Mouse (Mus musculus): ENCODE data around the gene Atxn1. TPM values are rescaled to one million over a fixed set of nuclear protein-coding genes. Genes with fewer than 3 reads are reported as not detected.

The Atxn1 gene
- total RNA-seq, 2 experiments from 2014 or later: 145 to 169 TPM

GRCm38 (mm10) chr13:45850181-45850974 is 114.4 kb downstream of the Atxn1 start:
- no peak for DNase-seq (ENCODE audit: low spot score in 2 of 2)
- intact Hi-C loops (cut with DNase I): no loop called here

- intact Hi-C loops (cut with DNase I): no loop called here
- DNase-seq (ENCODE audit: low spot score in 2 of 2): no peak
Measured at GRCm38 (mm10) chr13:45849145-45850023, 115.4 kb downstream of the Atxn1 start.

DNA sequence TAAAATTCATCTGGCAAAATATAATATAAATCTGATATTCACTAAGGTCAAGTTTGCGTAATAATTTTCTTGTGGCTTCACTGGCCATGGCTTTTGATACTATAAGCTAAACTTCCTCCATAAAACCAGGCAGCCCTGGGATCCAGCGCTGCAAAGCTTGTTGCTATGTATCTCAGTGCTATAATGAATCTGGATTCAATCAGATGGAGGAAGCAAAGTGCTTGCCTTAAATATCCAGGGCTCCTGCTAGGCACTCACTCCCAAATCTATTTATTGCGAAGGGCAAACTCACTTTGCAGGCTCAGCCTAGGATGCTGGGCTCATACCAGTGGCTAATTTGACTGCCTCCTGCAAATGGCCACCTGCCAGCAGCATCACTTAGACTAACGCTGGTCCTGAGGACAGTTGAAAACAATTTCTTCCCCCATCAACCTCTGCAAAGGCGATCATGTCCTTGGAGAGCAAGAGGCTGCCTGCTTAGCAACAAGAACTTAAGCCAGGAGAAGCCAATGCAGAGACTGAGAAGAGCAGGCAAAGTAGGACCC is 122.2 kb downstream of the Atxn1 start:
- intact Hi-C loops (cut with DNase I): no loop called here
- no peak for DNase-seq (ENCODE audit: low spot score in 2 of 2)

GRCm38 (mm10) chr13:45839901-45840300 is 124.9 kb downstream of the Atxn1 start:
- intact Hi-C loops (cut with DNase I): no loop called here
- DNase-seq (ENCODE audit: low spot score in 2 of 2): no peak

GRCm38 (mm10) chr13:45837609-45838220 is 127.1 kb downstream of the Atxn1 start:
- intact Hi-C loops (cut with DNase I): no loop called here
- DNase-seq (ENCODE audit: low spot score in 2 of 2): no peak

GRCm38 (mm10) chr13:45836377-45837054 is 128.3 kb downstream of the Atxn1 start:
- intact Hi-C loops (cut with DNase I): no loop called here
- no peak for DNase-seq (ENCODE audit: low spot score in 2 of 2)

DNA sequence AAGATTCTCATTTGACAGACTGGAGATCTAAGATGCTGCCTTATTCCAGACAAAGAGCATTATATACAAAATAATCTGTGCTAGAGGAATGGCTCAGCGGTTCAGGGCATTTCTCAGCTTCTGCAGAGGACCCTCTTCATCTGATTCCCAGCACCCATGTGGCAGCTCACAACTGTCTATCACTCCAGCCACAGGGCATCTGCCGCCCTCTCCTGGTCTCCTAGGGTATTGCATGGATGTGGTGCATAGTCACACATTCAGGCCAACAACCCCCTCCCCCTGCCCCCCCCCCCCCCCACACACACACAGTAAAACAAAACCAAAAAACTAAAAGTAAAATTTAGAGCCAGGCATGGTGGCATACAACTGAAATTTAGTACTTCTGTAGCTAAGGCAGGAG is 130.5 kb downstream of the Atxn1 start:
- intact Hi-C loops (cut with DNase I): no loop called here
- DNase-seq (ENCODE audit: low spot score in 2 of 2): no peak

- intact Hi-C loops (cut with DNase I): no loop called here
- DNase-seq (ENCODE audit: low spot score in 2 of 2): no peak
Measured at GRCm38 (mm10) chr13:45832695-45833350, 132.0 kb downstream of the Atxn1 start.

DNA sequence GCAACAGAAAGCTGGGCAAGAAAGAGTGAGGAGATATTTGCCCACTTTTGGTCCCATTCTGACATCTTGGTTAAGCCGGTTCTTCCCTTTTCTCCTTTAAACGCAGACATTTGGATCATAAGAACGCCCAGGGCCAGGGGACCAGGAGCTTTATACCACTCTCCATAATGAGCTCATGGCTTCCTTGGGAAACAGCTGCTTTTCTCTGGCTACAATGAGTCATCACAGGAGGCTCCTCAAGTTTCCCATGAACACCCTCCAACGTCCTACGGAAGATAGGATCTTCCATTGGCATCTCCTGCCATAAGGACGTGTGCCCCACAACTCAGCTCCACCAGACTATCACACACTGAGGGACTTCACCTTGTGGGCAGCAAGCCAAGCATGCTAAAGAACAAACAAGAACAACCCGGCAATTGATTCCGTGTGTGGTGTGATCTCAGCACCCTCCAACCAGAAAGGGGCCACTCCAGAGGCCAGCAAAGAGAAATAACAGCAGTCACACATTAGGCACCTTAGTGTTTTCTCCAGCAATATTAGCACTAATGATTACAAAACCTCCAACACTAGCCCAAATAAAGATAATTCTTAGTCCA is 135.4 kb downstream of the Atxn1 start:
- intact Hi-C loops (cut with DNase I): no loop called here
- no peak for DNase-seq (ENCODE audit: low spot score in 2 of 2)

DNA sequence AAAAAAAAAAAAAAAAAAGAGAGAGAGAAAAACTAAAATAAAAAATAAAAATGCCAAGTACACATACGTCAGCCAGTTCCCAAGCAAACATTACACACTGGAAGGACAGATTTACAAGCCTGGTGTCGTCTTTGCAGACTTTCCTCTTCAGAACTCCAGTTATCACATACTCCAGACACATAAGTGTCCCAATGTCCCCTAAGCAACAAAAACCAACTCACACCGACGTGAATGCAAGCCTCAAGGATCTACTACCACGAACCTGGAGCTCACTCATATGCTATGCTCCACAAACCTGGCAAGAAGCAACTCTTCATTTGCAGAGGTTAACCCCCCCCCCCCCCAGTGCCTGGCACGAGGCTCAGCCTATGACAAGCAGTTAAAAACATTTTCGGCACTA is 136.8 kb downstream of the Atxn1 start:
- intact Hi-C loops (cut with DNase I): no loop called here
- DNase-seq (ENCODE audit: low spot score in 2 of 2): no peak

DNA sequence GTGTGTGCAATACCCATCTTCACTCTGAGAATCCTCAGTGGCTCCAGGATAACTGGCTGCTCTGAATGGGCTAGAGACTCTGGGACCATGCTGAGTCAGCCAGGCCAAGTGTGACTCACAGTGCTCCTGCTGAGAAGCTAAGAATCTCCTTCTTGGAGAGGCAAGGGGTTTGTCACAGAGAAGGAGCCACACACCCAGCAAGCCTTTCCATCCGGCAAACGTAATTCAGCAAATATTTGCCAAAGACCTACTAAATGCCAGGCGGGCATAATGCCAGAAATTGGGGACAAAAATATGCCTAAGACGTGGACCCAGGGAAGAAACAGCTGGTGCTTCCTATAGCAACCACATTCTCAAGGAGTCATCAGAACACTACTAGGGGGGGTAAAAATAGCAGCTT is 137.2 kb downstream of the Atxn1 start:
- intact Hi-C loops (cut with DNase I): no loop called here
- DNase-seq (ENCODE audit: low spot score in 2 of 2): peak; percentile 57 to 72

DNA sequence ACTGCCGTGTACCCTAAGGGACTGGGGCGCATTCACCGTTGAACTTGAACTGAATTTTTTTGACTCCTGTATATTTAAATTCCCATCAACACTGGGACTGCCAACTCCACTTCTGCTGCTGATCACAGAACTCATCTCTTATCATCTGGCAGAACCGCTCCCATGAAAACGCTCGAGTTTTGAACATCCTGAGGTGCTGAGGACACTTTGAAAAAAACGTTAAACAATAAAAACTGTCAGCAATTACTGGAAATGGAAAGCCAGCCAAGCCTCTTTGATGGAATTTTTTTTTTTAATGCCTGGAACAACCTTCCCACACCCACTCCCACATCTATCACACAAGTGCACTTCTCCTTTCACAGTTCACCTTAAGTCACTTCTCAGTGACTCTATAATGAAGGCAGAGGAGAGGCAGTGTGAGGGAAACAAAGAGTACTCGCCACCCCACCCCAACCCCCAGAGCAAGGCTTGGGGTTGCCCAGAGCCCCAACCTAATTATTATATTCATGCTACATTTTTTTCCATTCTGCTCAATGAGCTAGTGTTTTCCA is 137.7 kb downstream of the Atxn1 start:
- DNase-seq (ENCODE audit: low spot score in 2 of 2): no peak
- intact Hi-C loops (cut with DNase I): no loop called here

- peak in 1 of 2 experiments; percentile 64 for DNase-seq (ENCODE audit: low spot score in 2 of 2)
- intact Hi-C loops (cut with DNase I): no loop called here
Measured at GRCm38 (mm10) chr13:45822491-45822829, 142.3 kb downstream of the Atxn1 start.

GRCm38 (mm10) chr13:45821764-45822490 is 142.9 kb downstream of the Atxn1 start:
- DNase-seq (ENCODE audit: low spot score in 2 of 2): no peak
- intact Hi-C loops (cut with DNase I): no loop called here

GRCm38 (mm10) chr13:45820473-45821230 is 144.2 kb downstream of the Atxn1 start:
- intact Hi-C loops (cut with DNase I): no loop called here
- no peak for DNase-seq (ENCODE audit: low spot score in 2 of 2)

DNA sequence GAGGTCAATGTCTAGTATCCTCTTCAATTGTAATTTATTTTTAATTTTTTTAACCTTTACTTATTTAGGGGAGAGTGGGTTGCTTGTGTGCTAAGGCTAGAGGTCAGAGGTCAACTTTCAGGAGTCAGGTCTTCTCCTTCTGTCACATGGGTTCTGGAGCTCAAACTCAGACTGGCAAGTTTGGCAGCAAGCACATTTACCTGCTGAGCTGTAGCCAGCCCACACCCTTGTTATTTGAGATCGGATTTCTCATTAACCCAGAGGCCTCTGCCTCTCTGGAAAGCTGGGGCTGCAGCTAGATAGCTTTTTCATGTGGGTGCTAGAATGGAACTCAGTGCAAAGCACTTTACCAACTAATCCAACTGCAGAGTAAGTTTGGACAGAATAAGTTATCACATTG is 148.1 kb downstream of the Atxn1 start:
- DNase-seq (ENCODE audit: low spot score in 2 of 2): no peak
- intact Hi-C loops (cut with DNase I): no loop called here
